Mouse (Mus musculus) heart, adult 18-20 months (tissue): ENCODE results near the gene Rcn1. TPM values are rescaled to one million over a fixed set of nuclear protein-coding genes. Genes with fewer than 3 reads are reported as not detected.

Source experiments
- DNase-seq, 2 experiments: peaks; one replicate each; pipeline ENCODE4 v3.0.0; 2021 to 2022; ENCODE audit warnings: mixed read lengths in 1 of 2
- long read RNA-seq, 2 experiments: library from polyadenylated mRNA; stranded (forward); transcript quantifications; one replicate each; pipeline ENCODE4 v2.0.0; 2021
- total RNA-seq, 2 experiments: library from RNA; stranded (reverse); gene quantifications; 2 replicates each; pipeline ENCODE4 v1.2.3; 2021

Rcn1 gene
- total RNA-seq: 10 to 100 TPM; 22.7 to 25.0 TPM
- long read RNA-seq, experiment 1, transcript Rcn1-201 (6 exons, 2,720 nt): major isoform, 43 of 45 reads
- long read RNA-seq, experiment 1, partial matches to known transcripts: 2 of 45 reads
- long read RNA-seq, experiment 1, other reads (novel, unspliced or antisense): 0 of 45 reads
- long read RNA-seq, experiment 2, transcript Rcn1-201 (6 exons, 2,720 nt): major isoform, 15 of 15 reads
- long read RNA-seq, experiment 2, partial matches to known transcripts: 0 of 15 reads
- long read RNA-seq, experiment 2, other reads (novel, unspliced or antisense): 0 of 15 reads

DNA sequence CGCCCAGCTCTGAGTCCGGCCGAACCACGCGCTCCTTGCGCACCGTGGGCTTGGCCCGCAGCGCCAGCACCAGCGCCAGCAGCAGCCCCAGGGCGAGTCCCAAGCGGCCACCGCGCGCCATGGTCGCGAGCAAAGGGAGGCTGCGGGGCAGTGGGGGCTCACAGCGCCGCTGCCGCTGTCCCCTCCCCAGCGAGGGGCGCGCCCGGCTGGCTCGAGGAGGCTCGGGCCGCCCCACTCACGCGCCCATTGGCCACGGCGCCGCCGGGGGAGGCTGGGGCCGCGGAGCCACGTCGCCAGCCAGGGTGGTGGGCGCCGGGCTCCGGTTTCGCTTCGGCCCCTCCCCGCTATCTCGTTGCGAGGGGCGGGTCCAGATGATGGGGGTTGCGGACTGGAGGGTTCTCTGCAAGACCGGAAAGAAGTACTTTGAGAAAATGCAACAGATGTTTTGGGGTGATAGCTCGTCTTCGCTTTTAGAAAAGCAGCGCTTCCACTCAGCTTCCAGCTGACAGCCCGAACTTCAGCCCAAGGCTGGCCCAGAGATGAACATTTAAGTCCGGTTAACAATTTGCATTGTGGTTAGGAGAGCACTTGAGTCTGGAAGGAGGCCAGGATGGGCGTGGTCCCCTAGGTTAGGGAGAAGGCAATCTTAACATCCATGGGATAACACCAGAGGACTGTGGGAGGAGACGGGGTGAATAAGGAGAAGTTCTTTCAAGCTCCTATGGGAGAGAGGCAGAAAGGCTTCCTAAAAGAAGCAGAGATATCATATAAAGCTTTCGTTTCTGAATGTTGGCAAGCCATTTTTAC is at the start of gene Rcn1:
Gene Rcn1, minus strand, starts transcription at position 235 of the 807 bp plus-strand sequence.
- DNase-seq: peak; percentile 86

DNA sequence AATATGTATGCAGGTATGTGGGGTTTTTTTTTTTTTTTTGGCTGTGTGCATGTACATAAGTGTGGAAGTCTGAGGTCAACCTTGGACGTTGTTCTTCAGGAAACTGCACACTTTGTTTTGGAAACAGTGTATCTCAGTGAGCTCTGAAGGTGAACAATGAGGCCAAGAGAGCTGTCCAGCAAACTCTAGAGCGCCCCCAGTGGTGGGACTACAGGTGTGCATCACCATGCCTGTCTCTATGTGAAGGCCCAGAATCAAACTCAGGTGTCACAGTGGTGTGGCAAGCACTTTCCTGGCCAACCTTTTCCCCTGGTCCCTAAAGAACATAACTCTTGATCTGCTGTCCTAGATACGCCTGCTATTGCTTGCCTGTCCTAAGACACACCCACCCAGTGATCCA is 45.0 kb upstream of the Rcn1 start:
- DNase-seq: no peak

DNA sequence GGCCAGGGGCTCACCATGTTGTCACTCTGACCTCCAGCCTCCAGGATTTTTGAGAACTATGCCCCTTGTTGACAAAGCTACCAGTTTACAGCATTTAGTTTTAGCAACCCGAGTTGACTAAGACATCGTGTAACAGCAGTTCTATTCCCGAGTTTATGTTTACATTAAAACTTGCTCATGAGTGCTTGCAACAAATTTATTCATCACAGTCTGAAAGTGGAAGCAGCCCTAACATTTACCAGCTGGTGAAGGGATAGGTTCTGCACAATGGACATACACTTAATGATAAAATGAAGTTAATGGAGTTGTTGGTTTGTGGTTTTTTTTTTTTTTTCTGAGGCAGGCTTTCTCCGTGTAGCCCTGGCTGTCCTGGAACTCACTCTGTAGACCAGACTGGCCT is 39.9 kb upstream of the Rcn1 start:
- no peak for DNase-seq

DNA sequence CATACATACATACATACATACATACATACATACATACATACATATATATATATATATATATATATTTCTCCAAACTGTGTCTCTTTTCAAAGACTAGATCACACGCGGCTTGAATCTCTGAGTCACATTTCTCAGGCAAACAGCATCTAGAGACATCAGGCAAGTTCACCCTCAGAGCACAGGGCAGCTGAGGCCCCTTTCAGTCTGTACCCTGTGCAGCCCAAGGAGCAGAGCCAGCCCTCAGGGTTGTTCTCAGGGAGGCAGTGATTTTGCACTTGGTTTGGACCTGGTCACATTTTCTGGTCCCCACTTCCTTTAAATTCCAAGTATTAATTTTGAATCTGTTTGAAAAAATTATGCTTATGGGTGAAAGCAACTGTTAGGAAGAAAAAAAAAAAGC is 39.4 kb upstream of the Rcn1 start:
- no peak for DNase-seq

DNA sequence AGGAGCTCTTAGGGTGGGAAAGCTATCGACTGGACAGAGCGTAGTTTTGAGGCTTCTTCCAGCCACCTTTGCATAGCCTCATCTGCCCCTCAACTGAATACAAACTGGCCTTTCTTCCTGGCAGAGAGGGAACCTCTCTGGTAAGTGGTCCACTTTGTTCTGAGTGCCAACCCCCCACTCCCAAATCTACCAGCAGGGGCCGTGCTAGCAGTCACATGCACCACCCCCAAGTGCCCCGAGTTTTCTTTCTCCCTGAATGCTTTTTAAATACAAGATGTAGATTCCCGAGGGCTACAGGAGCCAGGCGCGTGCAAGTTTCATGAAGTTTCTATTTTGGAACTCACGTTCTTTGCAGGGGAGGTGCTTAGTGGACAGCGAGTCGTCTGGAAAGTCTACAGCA is 33.8 kb upstream of the Rcn1 start:
- no peak for DNase-seq

DNA sequence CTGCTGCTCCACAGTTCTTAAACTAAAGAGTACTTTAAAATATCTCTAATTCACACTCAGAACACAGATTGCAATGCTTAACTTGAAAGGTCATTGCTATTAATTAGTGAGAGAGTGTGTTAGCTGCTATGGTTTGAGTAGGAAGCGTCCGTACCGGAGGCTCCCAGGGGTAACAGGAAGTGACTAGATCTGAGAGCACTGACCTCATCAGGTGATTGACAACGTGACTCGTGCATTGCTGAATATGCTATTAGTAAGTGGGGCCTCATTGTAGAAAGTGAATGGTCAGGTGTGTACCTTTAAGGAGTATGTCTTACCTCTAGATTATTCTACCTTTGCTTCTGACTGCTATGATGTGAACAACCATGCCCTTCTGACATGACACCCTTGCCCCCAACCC is 31.3 kb upstream of the Rcn1 start:
- no peak for DNase-seq

DNA sequence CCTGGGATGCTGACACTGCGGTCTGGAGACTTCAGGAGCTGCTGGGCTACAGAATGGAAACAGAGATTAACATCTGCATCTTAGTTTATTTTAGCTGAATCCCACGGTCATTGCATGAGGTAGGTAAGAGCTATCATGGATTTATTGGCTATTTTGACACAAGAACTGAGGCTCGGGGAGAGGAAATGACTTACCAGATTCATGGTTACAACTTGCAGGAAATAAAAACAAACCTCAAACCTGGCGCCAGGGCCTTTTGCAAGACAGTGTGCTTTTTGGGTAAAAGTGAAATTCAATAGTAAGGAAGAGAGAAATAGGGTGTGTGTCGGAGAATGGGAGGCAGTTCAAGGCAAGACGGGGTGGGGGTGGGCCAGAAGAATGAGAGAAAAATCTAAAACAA is 30.8 kb upstream of the Rcn1 start:
- DNase-seq: no peak

DNA sequence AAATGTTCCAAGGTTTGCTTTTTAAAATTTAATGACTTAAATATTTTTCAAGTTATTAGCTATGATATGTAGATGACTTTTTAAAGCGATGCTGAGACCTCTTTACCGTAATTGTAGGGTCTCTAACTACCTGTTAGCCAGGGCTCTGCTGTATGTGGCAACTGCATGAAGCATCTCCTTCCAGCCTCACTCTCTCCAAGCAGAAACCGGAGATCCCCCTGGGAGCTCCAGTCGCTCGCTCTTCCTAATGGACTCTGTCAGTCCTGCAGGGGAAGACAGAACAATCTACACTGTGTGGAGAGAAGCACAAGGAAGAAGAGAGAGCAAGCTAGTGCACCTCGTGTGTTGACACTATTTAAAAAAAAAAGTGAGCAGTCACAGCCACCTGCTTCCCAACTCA is 29.3 kb upstream of the Rcn1 start:
- DNase-seq: no peak

DNA sequence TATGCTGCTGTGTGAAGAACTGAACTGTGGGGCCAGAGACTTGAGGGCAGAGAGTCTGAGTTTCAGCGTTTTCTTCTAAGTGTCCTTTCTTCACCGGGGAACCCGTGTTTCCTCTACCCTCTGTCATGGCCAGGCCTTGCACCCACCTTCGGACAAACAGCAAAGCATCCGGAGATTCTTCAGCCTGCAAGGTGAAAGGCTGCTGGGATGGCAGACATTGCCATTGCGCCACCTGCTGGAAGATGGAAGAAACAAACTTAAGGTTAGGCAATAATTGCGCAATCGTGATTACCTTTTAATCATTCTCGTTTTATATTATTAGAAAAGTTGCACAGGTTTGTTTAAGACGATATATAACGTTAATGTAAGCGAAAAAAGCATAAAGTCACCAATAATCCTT is 28.9 kb upstream of the Rcn1 start:
- DNase-seq: peak; percentile 65 to 86

DNA sequence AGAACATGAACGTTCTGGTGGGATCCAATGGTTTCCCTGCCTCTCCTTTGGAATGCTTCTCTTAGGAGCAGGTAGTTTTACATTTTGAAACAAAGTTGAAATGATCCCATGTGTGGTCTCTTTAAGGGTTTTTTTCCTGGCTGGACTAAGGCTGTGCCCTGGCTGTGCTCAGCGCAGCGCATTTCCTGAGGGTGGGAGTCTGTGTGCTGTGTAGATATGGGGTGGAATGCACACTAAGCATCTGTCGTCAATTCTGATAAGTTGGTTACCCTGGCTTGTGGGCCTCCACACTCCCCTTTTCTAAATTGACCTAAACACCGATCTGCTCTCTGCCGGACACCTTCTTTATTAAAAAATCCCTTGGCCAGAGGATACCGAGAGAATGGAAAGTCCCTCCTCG is 28.3 kb upstream of the Rcn1 start:
- no peak for DNase-seq

DNA sequence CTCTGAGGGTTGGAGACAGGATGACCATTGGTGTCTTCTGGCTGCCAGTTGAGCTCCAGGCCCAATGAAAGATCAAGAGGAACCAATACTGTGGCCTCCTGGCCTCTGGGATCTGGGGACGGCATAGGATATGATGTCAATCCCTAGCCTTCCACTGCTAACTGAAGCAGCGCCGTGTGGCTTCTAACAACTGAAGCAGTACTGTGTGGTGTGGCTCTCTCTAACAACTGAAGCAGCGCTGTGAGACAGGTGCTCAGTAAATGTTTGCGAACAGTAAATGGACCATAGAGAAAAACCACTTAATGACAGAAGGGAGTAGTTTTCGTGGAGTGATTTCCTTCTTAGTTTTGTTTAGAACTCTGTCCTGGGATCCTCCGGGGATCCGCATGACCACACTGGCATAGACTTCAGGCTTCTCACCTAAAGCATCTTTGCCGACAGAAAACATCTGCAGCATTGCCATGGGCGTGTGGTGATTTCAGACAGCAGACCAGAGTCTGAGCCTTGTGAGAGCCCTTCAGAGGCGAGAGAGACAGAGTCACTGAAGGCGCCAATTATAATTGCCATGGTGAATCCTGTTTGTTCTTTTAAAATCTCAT is 19.6 kb upstream of the Rcn1 start:
- DNase-seq: no peak

DNA sequence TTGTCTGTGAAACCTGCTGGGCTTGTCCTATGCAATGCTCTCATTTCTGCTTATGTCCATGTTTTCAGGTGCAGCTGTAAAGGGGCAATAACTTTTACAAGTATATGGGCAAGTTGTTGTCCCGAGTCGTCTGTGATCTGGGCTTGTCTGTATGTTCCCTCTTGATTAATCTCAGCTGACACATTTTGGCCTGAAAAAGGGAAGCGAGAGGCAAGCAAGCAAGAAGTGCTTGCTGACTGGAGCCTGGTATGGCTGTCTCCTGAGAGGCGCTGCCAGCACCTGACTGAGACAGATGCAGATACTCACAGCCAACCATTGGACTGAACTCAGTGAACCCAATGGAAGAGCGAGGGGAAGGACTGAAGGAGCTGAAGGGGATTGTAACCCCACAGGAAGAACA is 18.5 kb upstream of the Rcn1 start:
- DNase-seq: no peak

DNA sequence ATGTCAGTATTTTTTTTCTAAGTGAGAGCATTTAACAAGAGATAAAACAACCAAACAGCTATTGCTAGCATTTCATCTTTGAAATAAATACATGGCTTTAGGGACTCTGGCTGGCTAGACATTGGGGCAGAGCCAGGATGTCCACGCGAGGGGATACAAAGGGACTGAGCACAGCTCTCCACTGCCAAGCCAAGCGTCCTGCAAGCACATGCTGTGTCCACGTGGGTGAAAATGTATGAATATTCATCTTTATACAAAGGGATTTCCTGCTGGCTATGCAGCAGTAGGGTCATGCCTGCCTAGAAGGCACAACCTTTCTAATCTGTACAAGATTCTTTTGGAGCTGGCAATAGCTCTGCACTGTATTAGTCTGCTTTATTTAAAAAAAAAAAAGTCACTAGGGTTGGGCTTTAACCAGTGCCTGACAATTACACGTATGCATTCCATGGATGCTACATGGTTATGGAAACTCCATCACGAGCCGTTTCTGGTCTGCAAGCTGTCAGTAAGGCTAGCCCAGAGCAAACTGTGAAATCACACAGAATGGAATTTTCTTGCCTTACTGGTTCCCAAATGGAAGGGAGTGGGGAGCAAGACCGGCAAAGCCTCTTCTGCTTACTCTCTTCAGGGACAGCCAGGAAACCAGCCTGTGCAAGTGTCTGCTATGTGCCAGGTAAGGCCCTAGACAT is 17.7 kb upstream of the Rcn1 start:
- DNase-seq: no peak

DNA sequence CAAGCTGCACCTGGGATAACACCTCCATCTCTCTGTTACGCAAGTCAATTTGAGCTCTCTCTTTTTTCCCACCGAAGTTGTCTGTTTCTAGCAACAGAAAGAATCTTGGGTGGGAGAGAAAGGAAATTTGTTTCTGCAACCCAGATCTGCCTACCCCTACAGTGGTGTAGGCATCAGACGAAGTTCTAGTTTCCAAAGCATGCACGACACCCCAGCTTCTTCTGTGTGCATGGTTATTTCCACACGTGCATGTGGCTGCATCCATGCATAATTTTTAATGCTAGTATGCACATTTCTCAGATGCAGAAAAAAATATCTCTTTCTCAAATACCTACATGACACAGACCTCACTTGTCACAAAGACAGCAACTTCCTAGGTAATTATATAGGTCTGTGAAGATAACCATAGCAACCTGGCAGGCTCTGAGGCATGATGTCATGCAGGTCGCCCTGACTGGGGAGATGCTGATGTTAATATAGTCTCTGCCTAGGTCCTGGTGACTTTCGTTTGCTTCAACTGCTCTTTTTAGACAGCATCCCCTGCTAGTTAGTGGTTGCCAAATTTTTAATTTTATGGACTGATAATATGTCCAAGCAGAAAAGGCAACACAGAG is 17.0 kb upstream of the Rcn1 start:
- DNase-seq: no peak

DNA sequence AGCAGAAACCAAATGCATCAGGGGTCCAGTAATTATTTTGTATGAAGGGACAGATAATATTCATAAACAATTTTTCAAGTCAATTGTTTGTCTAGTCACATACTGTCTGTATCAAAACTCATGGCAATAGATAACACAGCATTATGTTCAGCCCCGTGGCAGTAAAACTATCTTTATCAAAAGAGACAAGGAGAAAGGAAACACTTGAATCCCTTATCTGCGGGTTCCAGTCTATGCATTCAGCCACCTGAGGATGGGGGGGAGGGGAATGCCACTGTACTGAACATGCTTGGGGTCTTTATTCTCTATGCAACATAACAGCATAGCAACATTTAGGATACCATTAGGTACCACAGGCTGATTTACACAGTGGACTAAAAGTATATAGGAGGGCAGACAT is 15.2 kb upstream of the Rcn1 start:
- no peak for DNase-seq

DNA sequence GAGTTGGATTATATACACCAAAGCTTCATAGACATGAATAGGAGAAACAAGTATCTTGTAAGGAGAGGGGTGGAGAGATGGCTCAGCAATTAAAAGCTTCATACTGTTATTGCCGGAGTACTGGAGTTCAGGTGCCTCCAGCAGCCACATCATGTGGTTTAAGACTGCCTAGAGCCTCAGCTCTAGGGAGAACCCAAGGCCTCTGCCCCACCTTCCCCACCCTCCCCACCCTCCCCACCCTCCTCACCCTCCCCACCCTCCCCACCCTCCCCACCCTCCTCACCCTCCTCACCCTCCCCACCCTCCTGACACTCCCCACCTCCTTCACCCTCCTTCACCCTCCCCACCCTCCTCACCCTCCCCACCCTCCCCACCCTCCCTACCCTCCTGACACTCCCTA is 10.1 kb upstream of the Rcn1 start:
- DNase-seq: no peak

DNA sequence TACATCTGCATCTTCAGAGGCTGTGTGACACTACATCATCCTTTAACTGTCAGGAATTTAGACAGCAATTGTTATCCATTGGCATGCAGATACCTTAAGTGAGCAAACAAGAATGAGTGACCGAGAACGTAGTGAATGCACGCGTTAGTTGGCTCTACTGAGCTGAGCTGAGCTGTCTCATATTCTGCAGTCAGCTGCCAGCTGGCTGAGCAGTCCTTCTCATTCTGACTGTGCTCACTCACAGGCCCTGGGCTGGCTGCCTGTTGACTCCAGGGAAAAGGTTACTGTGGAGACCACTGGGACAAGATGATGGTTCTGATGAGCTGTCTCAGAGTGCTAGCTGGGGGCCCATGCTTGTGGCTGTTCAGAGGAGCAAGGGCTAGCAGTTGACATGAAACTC is 9.4 kb upstream of the Rcn1 start:
- peak; percentile 67 to 75 for DNase-seq

DNA sequence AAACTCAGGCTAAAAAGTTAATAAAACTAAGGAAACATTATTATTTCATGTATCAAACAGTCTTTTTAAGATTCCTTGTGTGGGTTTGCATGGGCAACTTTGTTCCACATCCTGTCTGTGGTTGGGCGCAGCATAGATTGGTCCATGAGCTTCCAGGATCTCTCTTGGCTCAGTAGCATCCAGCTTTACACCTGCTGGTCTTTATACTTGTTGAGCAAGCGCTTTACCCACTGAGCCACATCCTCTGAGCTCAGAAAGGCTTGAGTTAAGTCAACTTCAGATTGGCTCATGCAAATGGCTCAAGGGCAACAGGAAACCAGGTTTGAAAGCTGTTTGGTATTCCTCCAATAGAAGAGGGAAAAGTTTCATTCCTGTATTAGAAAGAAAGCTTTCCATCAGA is 3.1 kb upstream of the Rcn1 start:
- no peak for DNase-seq

DNA sequence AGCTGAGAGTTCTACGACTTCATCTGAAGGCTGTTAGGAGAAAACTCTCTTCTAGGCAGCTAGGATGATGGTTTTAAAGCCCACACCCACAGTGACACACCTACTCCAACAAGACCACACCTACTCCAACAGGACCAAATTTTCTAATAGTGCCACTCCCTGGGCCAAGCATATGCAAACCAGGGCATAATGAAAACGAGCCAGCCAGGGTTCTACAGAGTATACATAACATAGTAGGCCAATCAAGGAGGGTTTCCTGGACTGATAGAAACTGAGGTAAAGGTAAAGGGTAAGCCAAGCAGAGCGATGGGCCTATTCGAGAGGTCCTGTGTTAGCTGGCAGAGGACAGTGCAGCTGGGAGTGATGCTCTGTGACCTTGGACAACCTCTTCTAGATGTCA is 1.4 kb upstream of the Rcn1 start:
- DNase-seq: no peak

DNA sequence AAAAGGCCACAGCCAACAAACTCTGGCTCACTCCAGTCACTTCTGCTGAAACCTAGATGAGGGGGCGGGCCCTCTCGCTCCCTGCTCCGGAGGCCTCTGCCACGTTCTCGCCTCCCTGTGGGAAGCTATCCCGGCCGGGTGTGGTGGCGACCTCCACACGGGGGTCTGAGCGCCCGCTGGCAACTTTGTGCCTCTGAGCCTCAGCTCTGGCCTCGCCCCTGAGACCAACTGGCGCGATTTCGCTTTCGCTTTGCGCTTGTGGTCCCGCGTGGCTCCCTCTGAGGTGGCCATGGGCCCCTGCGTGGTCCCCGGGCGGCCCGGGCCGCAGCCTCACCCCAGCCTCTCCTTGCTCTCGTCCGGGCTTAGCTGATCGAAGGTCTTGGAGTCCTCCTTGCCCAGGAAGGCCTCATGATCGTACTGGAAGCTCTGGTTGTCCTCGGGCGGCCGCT is 459 bp downstream of the Rcn1 start:
- peak; percentile 67 to 74 for DNase-seq

DNA sequence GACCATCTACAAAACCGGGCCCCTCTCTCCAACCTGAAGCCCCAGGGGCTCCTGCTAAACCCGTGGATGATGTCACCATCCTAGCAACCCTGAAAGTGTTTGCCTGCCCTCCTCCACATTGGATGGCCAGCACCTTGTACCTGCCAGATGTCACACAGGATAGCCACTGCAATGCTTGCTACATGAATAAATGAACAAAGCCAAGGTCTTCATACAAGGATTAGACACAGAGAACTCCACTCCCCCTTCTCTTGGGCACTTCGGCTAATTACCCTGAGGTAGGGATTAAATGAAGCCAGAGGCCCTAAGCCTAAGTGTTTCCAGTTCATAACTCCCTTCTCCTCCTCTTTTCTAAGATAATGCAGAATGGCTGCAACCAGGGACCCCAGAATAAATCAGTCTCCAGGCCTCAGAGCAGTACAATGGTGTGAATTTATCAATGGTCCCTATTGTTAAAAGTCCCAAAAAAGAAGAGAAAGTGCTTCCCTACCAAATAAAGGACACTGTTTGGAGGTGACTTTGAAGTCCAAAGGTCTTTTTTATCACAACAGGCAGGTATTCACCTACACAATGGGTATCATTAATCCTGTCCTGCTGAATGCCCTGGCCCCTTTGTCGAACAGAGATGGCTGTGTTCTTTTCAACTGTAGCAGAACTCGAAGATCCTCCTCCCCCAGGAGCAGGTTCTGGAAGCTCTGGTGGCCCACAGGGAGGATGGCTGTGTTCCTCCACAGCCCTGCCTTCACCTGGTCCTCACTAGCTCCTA is 1.5 kb downstream of the Rcn1 start:
- no peak for DNase-seq

DNA sequence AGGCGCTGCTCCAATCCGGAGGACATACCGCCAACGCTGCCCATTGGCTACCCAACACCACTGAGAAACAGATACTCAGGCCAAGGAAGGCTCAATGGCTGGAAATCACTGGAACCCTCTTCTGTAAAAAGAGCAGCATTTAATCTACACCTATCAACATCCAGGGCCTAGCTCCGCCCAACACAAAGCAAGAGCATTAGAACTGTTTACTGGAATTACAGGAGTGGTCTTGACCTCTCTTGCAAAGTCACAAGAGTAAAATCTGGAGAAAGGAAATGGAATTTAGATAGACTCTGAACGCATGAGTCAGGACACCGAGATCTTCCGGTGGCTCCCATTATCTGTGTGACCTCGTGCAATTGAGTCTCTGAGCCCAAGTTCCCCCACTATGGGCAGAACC is 3.1 kb downstream of the Rcn1 start:
- no peak for DNase-seq
